Mouse (Mus musculus) limb, embryonic 10.5 days (tissue): ENCODE results near the gene Rasgrp3. TPM values are rescaled to one million over a fixed set of nuclear protein-coding genes. Genes with fewer than 3 reads are reported as not detected.

Experiments
- DNase-seq: peaks from one replicate; pipeline ENCODE4 v3.0.0-alpha.2; 2017; ENCODE audit warnings: low spot score
- H3K27ac ChIP-seq: fragments of 300-500 bp; sonication (generic); 2 replicates; pipeline ENCODE4 v1.5.1; 2016; ENCODE audit warnings: mild to moderate bottlenecking
- H3K27me3 ChIP-seq: fragments of 300-500 bp; sonication (generic); 2 replicates; pipeline ENCODE4 v1.6.1; 2016; ENCODE audit warnings: low read depth, mild to moderate bottlenecking; ENCODE audit not compliant: poor library complexity, severe bottlenecking
- H3K36me3 ChIP-seq: fragments of 300-500 bp; sonication (generic); 2 replicates; pipeline ENCODE4 v1.6.1; 2016; ENCODE audit warnings: mild to moderate bottlenecking, moderate library complexity
- H3K4me1 ChIP-seq: fragments of 300-500 bp; sonication (generic); 2 replicates; pipeline ENCODE4 v1.6.1; 2016
- H3K4me3 ChIP-seq: fragments of 300-500 bp; sonication (generic); 2 replicates; pipeline ENCODE4 v1.5.1; 2016; ENCODE audit warnings: mild to moderate bottlenecking, moderate library complexity
- H3K9me3 ChIP-seq: fragments of 300-500 bp; sonication (generic); replicated peaks from 2 replicates; pipeline ENCODE4 v1.6.1; 2016; ENCODE audit warnings: mild to moderate bottlenecking
- WGBS: fragments of 180-500 bp; shearing (Covaris S2); methylation state at CpG from one replicate; pipeline ENCODE4 v1.1.7; 2016; 5-methylcytosine and 5-hydroxymethylcytosine counted together
- polyA plus RNA-seq: library from polyadenylated mRNA; unstranded; fragments of >200 nt; fragmentation: Nextera tagmentation; extraction: Ambion mirVana; gene quantifications from 2 replicates; pipeline ENCODE4 v1.2.1, GENCODE M21; 2016

The Rasgrp3 gene
- 11.5 and 12.7 TPM in 2 replicates for polyA plus RNA-seq

DNA sequence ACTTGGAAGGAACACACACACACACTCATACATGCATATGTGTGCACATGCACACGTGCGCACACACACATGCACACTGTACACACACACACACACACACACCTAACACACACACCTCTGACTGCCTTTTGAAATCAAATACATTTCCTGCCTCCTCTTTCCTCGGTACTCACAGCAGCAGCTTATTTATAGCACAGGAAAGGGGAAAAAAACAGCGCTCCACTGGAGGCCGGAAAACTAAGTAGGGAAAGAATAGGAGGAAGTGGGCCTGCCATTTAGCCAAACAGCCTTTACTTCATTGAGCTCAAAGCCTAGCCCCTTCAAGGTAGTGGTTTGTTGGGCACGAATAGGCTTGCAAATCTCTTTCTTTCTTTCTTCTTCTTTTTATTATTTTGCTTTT, at the start of gene Rasgrp3:
Rasgrp3 (plus strand) TSS at position 298 of the 400 bp plus-strand sequence.
- Histone ChIP-seq H3K9me3 (no peaks in the 10 kb centered on the region), H3K36me3 (no peaks in the 10 kb centered on the region), H3K27me3 (no peaks in the 10 kb centered on the region), H3K4me1 (peaks cover 10% of the 10 kb centered on the region; the same call in 1 of the 2 replicates), H3K4me3 (0 out of 2 replicates have a peak within 1 kb of the TSS, but pooled peaks have one; percentile 11), H3K27ac (peak within 1 kb of the TSS; percentile 63; the same call in 1 of the 2 replicates)
- 72% methylated on average over 6 of the region's 6 CpGs for WGBS
- no peak for DNase-seq

DNA sequence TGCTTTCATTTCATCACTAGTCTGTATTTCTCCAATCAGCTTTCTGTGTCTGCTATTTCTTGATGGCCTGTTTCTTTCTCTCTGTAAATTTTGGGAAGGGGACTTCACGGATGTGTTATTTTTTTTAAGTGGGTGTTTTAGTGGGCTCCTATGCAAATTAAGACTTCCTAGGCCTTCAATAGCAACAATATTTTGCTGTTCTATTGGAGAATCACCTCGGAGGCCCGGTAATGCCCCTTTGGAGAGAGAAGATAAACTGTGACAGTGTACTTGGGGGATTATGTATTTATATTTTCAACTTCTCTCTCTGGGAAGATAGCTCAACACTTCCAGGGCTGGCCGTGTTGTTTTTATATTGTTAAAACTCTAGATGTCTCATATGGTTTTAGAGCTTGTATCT, 47.3 kb upstream of the Rasgrp3 start:
- Histone ChIP-seq H3K36me3 (peaks cover 6% of the 10 kb centered on the region), H3K9me3 (no peaks in the 10 kb centered on the region), H3K27ac (no peak overlapping the region), H3K4me1 (no peaks in the 10 kb centered on the region), H3K27me3 (no peaks in the 10 kb centered on the region), H3K4me3 (no peak overlapping the region)
- WGBS: 95% methylated on average over 4 of the region's 4 CpGs
- no peak for DNase-seq

DNA sequence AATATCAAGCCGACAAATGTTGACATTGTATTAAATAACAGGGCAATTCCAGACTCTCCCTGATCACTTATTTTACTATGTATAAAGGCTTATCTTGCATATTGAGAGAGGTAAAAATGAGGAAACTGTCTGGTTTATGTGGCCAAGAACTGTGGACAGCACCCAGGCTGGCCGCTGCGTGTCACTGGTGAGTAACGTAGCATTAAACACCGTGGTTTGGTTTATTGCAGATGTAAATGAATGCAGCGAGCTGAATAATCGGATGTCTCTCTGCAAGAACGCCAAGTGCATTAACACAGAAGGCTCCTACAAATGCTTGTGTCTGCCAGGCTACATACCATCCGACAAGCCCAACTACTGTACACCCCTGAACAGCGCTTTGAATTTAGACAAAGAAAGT, 45.6 kb upstream of the Rasgrp3 start:
- Histone ChIP-seq H3K9me3 (no peaks in the 10 kb centered on the region), H3K36me3 (peaks cover 6% of the 10 kb centered on the region), H3K27ac (no peak overlapping the region), H3K4me1 (no peaks in the 10 kb centered on the region), H3K27me3 (no peaks in the 10 kb centered on the region), H3K4me3 (no peak overlapping the region)
- WGBS: 96% methylated on average over 10 of the region's 10 CpGs
- DNase-seq: no peak

DNA sequence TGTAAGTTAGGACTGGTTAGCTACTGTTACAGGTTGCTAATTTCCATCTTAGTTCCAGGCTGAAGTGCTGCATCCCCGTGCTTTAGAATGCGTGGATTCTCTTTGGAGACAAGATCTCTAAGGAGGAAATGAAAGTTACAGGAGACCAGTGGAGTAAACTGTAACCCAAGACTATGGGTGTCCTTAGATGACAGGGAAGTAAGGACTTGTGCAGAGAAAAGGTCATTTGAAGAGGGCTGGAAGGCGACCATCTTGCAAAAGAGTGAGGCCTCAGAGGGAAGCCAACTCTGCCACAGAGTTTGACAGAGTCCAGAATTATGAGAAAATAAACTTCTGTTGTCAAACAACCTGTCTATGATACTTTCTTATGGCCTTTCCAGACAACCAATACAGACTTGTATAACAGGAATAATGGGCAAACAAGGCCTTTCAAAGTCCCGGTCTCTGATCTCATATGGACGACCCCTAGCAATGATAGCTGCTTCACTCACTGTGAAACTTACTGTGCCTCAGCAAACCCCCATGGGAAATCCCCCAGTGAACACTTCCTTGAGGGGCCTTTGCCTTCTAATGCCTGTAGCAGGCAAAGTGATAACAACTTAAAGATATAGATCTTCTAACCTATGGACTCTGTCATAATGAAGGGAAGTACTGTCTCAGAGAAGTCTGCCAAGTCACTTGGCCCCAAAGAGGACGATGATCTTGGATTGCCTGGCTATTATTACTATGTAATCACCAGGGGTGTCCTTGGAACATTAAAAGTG, 44.1 kb upstream of the Rasgrp3 start:
- Histone ChIP-seq H3K36me3 (peaks cover 6% of the 10 kb centered on the region), H3K4me3 (no peak overlapping the region), H3K27me3 (no peaks in the 10 kb centered on the region), H3K4me1 (no peaks in the 10 kb centered on the region), H3K9me3 (no peaks in the 10 kb centered on the region), H3K27ac (no peak overlapping the region)
- DNase-seq: no peak
- WGBS: 94% methylated on average over 6 of the region's 6 CpGs

DNA sequence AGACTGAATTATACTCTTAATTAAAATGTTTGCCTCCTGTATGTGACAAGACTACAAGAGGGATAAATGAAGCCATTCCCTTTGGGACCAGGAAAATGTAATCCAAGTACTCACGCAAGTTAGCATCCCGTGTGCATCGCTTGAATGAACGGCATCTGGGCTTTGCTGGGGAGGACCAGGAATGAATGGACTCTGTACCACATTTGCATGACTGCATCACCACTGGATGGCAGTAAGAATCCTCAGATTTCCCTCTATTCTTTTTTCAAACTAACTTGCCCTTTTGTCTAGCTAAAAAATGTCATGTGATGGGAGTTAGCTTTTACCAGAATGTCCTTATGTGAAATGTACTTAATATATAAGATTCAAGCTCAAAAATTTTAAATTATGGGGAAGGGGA, 29.3 kb upstream of the Rasgrp3 start:
- no peak for DNase-seq
- H3K27me3 ChIP-seq: no peaks in the 10 kb centered on the region
- H3K36me3 ChIP-seq: no peaks in the 10 kb centered on the region
- H3K4me1 ChIP-seq: no peaks in the 10 kb centered on the region
- 82% methylated on average over 4 of the region's 4 CpGs for WGBS
- no peaks in the 10 kb centered on the region for H3K9me3 ChIP-seq
- H3K4me3 ChIP-seq: no peak overlapping the region
- H3K27ac ChIP-seq: no peak overlapping the region

DNA sequence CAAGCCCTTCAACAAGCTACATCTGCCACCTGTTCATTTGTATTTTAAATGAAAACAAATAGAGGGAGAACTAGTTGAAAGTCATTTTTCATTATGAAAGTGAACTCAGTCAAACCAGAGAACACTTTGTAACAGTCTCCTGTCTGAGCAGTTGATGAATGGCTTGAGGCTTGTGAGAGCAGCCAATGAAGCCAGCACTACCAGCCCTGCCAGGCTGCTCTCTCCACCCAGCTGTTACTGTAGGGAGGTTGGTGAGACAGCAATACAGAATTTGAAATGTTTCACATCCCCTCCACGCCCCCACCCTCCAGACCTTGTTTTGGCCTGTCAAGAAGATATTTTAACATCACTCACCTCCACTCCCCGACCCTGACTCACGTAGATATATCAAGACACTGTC, 18.8 kb upstream of the Rasgrp3 start:
- Histone ChIP-seq H3K36me3 (no peaks in the 10 kb centered on the region), H3K9me3 (no peaks in the 10 kb centered on the region), H3K4me1 (no peaks in the 10 kb centered on the region), H3K27ac (no peak overlapping the region), H3K4me3 (no peak overlapping the region), H3K27me3 (no peaks in the 10 kb centered on the region)
- WGBS: 89% methylated on average over 3 of the region's 3 CpGs
- no peak for DNase-seq

DNA sequence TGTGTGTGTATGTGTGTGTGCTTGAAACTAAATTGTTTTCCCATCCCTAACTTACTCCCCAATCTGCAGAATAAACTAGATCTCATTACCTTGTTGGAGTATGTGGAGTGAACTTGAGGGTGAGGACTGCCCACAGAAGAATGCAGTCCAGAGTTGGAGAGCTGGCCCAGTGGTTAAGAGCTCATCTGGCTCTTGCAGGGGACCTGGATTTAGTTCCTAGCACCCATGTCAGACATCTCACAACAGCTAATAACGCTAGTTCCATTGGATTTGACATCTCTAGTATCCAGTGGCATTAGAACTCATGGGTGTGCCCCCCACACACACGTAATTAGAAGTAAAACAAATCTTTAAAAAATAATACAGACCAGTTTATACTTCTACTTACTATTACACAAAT, 1.5 kb upstream of the Rasgrp3 start:
- no peak for DNase-seq
- 83% methylated on average over 2 of the region's 2 CpGs for WGBS
- H3K27me3 ChIP-seq: no peaks in the 10 kb centered on the region

DNA sequence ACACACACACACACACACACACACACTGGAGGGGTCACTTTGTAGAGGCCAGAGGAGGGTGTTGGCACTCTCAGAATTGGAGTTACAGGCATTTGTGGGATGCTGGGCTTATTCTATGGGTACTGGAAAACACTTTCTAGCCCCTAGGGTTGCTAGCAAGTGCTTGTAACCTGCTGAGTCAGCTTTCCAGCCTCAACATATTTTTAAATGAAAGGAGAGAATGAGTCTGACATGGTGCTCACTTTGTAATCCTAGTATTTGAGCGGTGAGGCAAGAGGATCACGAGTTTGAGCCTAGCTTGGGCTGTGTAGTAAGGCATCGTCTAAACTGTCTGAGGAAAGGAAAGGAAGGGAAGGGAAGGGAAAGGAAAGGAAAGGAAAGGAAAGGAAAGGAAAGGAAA, 825 bp upstream of the Rasgrp3 start:
- Histone ChIP-seq H3K27me3 (no peaks in the 10 kb centered on the region), H3K9me3 (no peaks in the 10 kb centered on the region)

More for the DNA sequence above, 1.5 kb upstream of the Rasgrp3 start:
- H3K4me3 ChIP-seq: no peak overlapping the region
- H3K36me3 ChIP-seq: no peaks in the 10 kb centered on the region
- H3K9me3 ChIP-seq: no peaks in the 10 kb centered on the region
- peaks cover 10% of the 10 kb centered on the region; the same call in 1 of the 2 replicates for H3K4me1 ChIP-seq
- H3K27ac ChIP-seq: no peak overlapping the region

DNA sequence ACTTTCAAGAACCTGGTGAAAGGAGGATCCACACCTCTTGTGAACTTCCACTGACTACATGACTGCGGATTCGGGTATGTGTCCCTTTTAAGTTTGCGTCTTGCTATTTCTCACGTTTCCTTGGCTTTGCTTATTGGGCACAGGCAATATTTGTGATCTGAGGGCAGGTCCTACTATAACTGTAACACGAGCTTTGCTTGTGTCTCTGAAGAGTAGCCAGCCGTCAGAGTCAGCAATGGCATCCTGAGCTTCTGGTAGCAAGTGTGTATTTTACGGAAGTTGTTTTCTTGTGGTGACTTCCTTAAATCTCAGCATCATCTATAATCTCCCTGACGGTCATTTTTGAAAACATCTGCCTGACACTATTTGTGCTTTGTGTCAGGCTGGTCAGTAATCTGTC, 399 bp downstream of the Rasgrp3 start:
- no peaks in the 10 kb centered on the region for H3K9me3 ChIP-seq
- H3K27me3 ChIP-seq: no peaks in the 10 kb centered on the region
- no peak for DNase-seq
- WGBS: 79% methylated on average over 8 of the region's 8 CpGs
- H3K4me3 ChIP-seq: 0 out of 2 replicates have a peak overlapping the region, but pooled peaks have one; percentile 11
- H3K27ac ChIP-seq: peak overlapping the region; percentile 63; the same call in 1 of the 2 replicates
- H3K36me3 ChIP-seq: no peaks in the 10 kb centered on the region
- peaks cover 10% of the 10 kb centered on the region; the same call in 1 of the 2 replicates for H3K4me1 ChIP-seq

More for the DNA sequence above, 825 bp upstream of the Rasgrp3 start:
- H3K4me3 ChIP-seq: no peak overlapping the region
- 86% methylated on average over 3 of the region's 3 CpGs for WGBS
- no peaks in the 10 kb centered on the region for H3K36me3 ChIP-seq
- no peak overlapping the region for H3K27ac ChIP-seq
- peaks cover 10% of the 10 kb centered on the region; the same call in 1 of the 2 replicates for H3K4me1 ChIP-seq
- no peak for DNase-seq

DNA sequence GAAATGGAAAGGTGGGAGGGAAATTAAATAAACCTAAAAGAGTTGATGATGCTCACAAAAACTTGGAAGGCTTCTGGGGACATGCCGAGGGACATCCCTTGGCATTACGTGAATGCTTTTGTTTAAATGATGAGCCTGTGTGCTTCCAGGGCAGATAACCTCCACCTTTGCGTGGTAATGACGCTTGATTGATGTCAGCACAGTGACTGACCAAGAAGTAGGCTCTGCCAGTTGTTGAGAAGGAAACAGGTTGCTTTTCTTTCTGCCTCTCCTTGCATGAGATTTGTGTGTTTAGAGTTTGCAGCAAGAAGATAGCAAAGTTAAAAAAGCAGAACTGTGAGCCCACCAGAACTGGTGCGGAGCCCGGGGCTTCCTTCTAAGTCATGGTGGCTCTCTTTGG, 1.1 kb downstream of the Rasgrp3 start:
- no peak overlapping the region for H3K4me3 ChIP-seq
- H3K9me3 ChIP-seq: no peaks in the 10 kb centered on the region
- no peak for DNase-seq
- 78% methylated on average over 6 of the region's 6 CpGs for WGBS
- H3K4me1 ChIP-seq: peaks cover 10% of the 10 kb centered on the region; the same call in 1 of the 2 replicates
- H3K27me3 ChIP-seq: no peaks in the 10 kb centered on the region
- no peak overlapping the region for H3K27ac ChIP-seq
- H3K36me3 ChIP-seq: no peaks in the 10 kb centered on the region

DNA sequence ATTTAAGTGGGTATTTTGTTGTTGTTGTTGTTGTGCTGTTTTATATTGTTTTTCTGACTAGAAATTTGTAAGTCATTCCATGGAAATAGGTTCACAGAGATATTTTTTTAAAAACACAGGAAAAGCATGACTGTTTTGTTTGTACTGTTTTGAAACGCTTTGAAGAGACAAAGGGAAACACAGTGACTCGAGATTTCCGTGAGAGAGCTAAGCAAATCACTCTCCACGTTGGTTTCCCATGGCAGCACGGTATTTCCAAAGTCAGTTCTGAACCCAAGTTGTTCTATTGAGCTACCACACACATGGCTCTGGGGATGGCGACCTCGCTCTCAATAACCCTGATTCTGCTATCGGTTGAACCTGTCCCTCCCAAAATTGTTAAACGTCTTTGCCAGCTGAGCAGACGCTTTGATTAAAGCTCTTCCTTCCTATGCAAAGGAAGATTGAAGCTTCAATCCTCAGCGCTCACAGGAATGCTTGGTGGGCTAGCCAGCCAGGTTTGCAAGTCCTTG, 1.6 kb downstream of the Rasgrp3 start:
- Histone ChIP-seq H3K9me3 (no peaks in the 10 kb centered on the region), H3K36me3 (no peaks in the 10 kb centered on the region), H3K27ac (no peak overlapping the region), H3K4me3 (no peak overlapping the region), H3K27me3 (no peaks in the 10 kb centered on the region), H3K4me1 (peaks cover 10% of the 10 kb centered on the region; the same call in 1 of the 2 replicates)
- no peak for DNase-seq
- WGBS: 78% methylated on average over 11 of the region's 11 CpGs

DNA sequence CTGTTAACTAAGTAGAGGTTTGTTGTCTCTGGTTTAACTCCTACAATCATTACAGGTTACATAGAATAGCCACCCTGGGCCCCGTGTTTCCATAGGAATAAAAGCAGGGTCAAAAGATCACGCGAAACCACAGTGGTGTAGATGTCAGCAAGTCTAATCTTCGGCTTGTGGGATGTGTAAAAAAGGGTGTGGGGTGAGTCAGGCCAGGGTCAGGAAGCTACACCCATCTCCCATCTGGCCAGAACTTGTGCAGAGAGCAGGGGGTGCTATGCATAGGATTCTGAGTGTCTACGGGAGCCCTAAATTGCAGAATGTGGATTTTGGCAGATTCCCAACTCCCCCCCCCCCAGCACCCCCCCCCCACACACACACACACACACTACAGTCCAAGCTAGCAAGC, 2.5 kb downstream of the Rasgrp3 start:
- WGBS: 68% methylated on average over 5 of the region's 5 CpGs
- Histone ChIP-seq H3K27ac (no peak overlapping the region), H3K36me3 (no peaks in the 10 kb centered on the region)

DNA sequence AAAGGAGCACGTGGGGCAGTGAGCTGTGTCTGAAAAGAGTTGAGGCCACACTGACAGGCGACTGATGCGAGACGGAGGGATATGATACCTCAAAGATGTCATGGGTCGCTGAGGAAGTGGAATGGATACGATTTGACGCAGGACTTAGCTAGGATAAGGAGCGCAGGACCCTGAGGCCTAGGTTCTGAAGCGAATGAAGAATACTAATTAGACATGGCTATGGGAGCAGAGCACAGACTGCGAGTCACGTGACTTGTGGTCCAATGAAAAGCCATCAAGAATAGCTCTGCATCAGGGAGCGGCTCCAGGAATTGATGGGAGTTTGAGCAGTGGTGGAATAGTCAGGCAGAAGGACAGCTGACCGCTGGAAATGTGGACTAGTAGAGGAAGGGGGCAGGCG, 3.4 kb downstream of the Rasgrp3 start:
- H3K36me3 ChIP-seq: no peaks in the 10 kb centered on the region
- H3K27me3 ChIP-seq: no peaks in the 10 kb centered on the region
- H3K9me3 ChIP-seq: no peaks in the 10 kb centered on the region
- DNase-seq: no peak
- peaks cover 10% of the 10 kb centered on the region; the same call in 1 of the 2 replicates for H3K4me1 ChIP-seq
- H3K27ac ChIP-seq: no peak overlapping the region
- WGBS: 89% methylated on average over 14 of the region's 14 CpGs
- H3K4me3 ChIP-seq: no peak overlapping the region

More for the DNA sequence above, 2.5 kb downstream of the Rasgrp3 start:
- Histone ChIP-seq H3K27me3 (no peaks in the 10 kb centered on the region), H3K4me1 (peaks cover 10% of the 10 kb centered on the region; the same call in 1 of the 2 replicates), H3K4me3 (no peak overlapping the region), H3K9me3 (no peaks in the 10 kb centered on the region)
- DNase-seq: no peak
